ENCODE assay signal across 8 mouse cellular contexts in genomic region chr17:56241541-56242401, GRCm38 (mm10). TPM values are rescaled to one million over a fixed set of nuclear protein-coding genes. Genes with fewer than 3 reads are reported as not detected.
DNase-seq lines count a peak whose midpoint lies in the region; ATAC-seq lines count a peak whose summit lies in the region.

No protein-coding gene starts in this region.

- H3K4me3 ChIP-seq in kidney, embryonic 16.5 days (ENCODE audit: low read length): no peak overlapping the region
- H3K4me3 ChIP-seq in liver, embryonic 11.5 days (ENCODE audit: low read depth, low read length): no peak overlapping the region
- H3K4me3 ChIP-seq in stomach, embryonic 14.5 days (ENCODE audit: low read depth, low read length): no peak overlapping the region

- peak; percentile 88 for DNase-seq in 3T3-L1 (ENCODE audit: low read depth, low spot score)
- DNase-seq in adrenal gland, adult 18-20 months (ENCODE audit: low spot score in 2 of 2): peak; percentile 83 to 91
- peak; percentile 93 for DNase-seq in embryo, embryonic 11 days
- DNase-seq in heart, adult 8-10 months (ENCODE audit: low spot score): peak; percentile 74
- DNase-seq in liver, embryonic 11.5 days (ENCODE audit: low spot score): peak; percentile 88
- DNase-seq in neural tube, embryonic 10.5 days (ENCODE audit: extremely low spot score, low spot score): peak; percentile 94

- peak; percentile 85 for ATAC-seq in kidney, embryonic 16.5 days (ENCODE audit: low FRiP score, low TSS enrichment)
- no peak; the same call in 1 of the 2 replicates for ATAC-seq in liver, embryonic 11.5 days (replicated peaks; ENCODE audit: low FRiP score)
- peak; percentile 65; the same call in 1 of the 2 replicates for ATAC-seq in stomach, embryonic 14.5 days (ENCODE audit: insufficient number of reproducible peaks, insufficient read depth, low FRiP score, low read depth)

- H3K27me3 ChIP-seq in kidney, embryonic 16.5 days (ENCODE audit: insufficient read depth, low read length): peaks cover 8% of the 10 kb centered on the region
- peaks cover 10% of the 10 kb centered on the region for H3K27me3 ChIP-seq in liver, embryonic 11.5 days (replicated peaks; ENCODE audit: control insufficient read depth, insufficient read depth, low read length)
- no peaks in the 10 kb centered on the region for H3K27me3 ChIP-seq in stomach, embryonic 14.5 days (ENCODE audit: control insufficient read depth, insufficient read depth, low read length)

- no peaks in the 10 kb centered on the region for H3K9me3 ChIP-seq in kidney, embryonic 16.5 days (ENCODE audit: low read length)
- no peaks in the 10 kb centered on the region for H3K9me3 ChIP-seq in liver, embryonic 11.5 days (ENCODE audit: control insufficient read depth, low read length)
- no peaks in the 10 kb centered on the region for H3K9me3 ChIP-seq in stomach, embryonic 14.5 days (ENCODE audit: control insufficient read depth, low read depth, low read length)

- no peak overlapping the region for H3K27ac ChIP-seq in kidney, embryonic 16.5 days (ENCODE audit: low read length)
- H3K27ac ChIP-seq in liver, embryonic 11.5 days (ENCODE audit: low read depth, low read length): no peak overlapping the region
- H3K27ac ChIP-seq in stomach, embryonic 14.5 days (ENCODE audit: low read length): no peak overlapping the region

- H3K9ac ChIP-seq in kidney, embryonic 16.5 days (replicated peaks; ENCODE audit: low read length): no peak overlapping the region
- H3K9ac ChIP-seq in liver, embryonic 11.5 days (ENCODE audit: low read depth, low read length): no peak overlapping the region
- H3K9ac ChIP-seq in stomach, embryonic 14.5 days (replicated peaks; ENCODE audit: low read depth, low read length): no peak overlapping the region

- no peaks in the 10 kb centered on the region for H3K36me3 ChIP-seq in kidney, embryonic 16.5 days (ENCODE audit: insufficient read depth, low read length)
- H3K36me3 ChIP-seq in liver, embryonic 11.5 days (ENCODE audit: control insufficient read depth, insufficient read depth, low read length): no peaks in the 10 kb centered on the region
- H3K36me3 ChIP-seq in stomach, embryonic 14.5 days (ENCODE audit: control insufficient read depth, insufficient read depth, low read length): no peaks in the 10 kb centered on the region

- H3K4me1 ChIP-seq in kidney, embryonic 16.5 days (ENCODE audit: insufficient read depth, low read length): no peaks in the 10 kb centered on the region
- H3K4me1 ChIP-seq in liver, embryonic 11.5 days (replicated peaks; ENCODE audit: control insufficient read depth, insufficient read depth, low read length): no peaks in the 10 kb centered on the region
- H3K4me1 ChIP-seq in stomach, embryonic 14.5 days (ENCODE audit: control insufficient read depth, insufficient read depth, low read length): no peaks in the 10 kb centered on the region

- WGBS in kidney, embryonic 16.5 days: 1% methylated on average over 33 of the region's 33 CpGs
- WGBS in liver, embryonic 11.5 days: 2% methylated on average over 33 of the region's 33 CpGs
- under 1% methylated on average over 33 of the region's 33 CpGs for WGBS in stomach, embryonic 14.5 days

- H3K4me2 ChIP-seq in kidney, embryonic 16.5 days (replicated peaks; ENCODE audit: low read depth, low read length): no peak overlapping the region
- H3K4me2 ChIP-seq in liver, embryonic 11.5 days: peak overlapping the region; percentile 28; the same call in 1 of the 2 replicates
- no peak overlapping the region for H3K4me2 ChIP-seq in stomach, embryonic 14.5 days (replicated peaks; ENCODE audit: low read depth, low read length)

RNA-seq across cellular contexts. Expression of gene Fem1a, which starts 14.8 kb away (rescaled TPM):
- 10 to 100 TPM; 29.2 to 30.2 TPM for total RNA-seq in adrenal gland, adult 18-20 months (2021)
- total RNA-seq in heart, adult 8-10 months (2022): 100 to 1,000 TPM; 113 to 131 (median 128) TPM
- polyA plus RNA-seq in kidney, embryonic 16.5 days (2015; fragmentation: Nextera tagmentation; extraction: Ambion mirVana): 14.6 and 15.8 TPM in 2 replicates
- polyA plus RNA-seq in liver, embryonic 11.5 days (2014; fragmentation: Nextera tagmentation; extraction: Ambion mirVana): 14.0 and 15.0 TPM in 2 replicates
- 13.4 and 13.5 TPM in 2 replicates for polyA plus RNA-seq in stomach, embryonic 14.5 days (2014; fragmentation: Nextera tagmentation; extraction: Ambion mirVana)

RNA-seq across cellular contexts. Expression of gene Dpp9, which starts 23.1 kb away (rescaled TPM):
- 10 to 100 TPM; 35.8 to 37.6 TPM for total RNA-seq in adrenal gland, adult 18-20 months (2021)
- total RNA-seq in heart, adult 8-10 months (2022): 10 to 100 TPM; 42.6 to 51.1 (median 46.6) TPM
- polyA plus RNA-seq in kidney, embryonic 16.5 days (2015; fragmentation: Nextera tagmentation; extraction: Ambion mirVana): 45.0 and 46.2 TPM in 2 replicates
- polyA plus RNA-seq in liver, embryonic 11.5 days (2014; fragmentation: Nextera tagmentation; extraction: Ambion mirVana): 38.8 and 39.6 TPM in 2 replicates
- polyA plus RNA-seq in stomach, embryonic 14.5 days (2014; fragmentation: Nextera tagmentation; extraction: Ambion mirVana): 30.2 and 30.5 TPM in 2 replicates

RNA-seq across cellular contexts. Expression of gene Ticam1, which starts 34.8 kb away (rescaled TPM):
- 10 to 100 TPM; 23.1 to 26.7 TPM for total RNA-seq in adrenal gland, adult 18-20 months (2021)
- total RNA-seq in heart, adult 8-10 months (2022): 1 to 10 TPM; 6.9 to 9.5 (median 8.1) TPM
- 7.3 and 10.3 TPM in 2 replicates for polyA plus RNA-seq in kidney, embryonic 16.5 days (2015; fragmentation: Nextera tagmentation; extraction: Ambion mirVana)
- 5.8 and 6.2 TPM in 2 replicates for polyA plus RNA-seq in liver, embryonic 11.5 days (2014; fragmentation: Nextera tagmentation; extraction: Ambion mirVana)
- polyA plus RNA-seq in stomach, embryonic 14.5 days (2014; fragmentation: Nextera tagmentation; extraction: Ambion mirVana): 7.0 and 8.1 TPM in 2 replicates

RNA-seq across cellular contexts. Expression of gene Plin3, which starts 50.9 kb away (rescaled TPM):
- total RNA-seq in adrenal gland, adult 18-20 months (2021): 10 to 100 TPM; 66.0 to 84.7 TPM
- 100 to 1,000 TPM; 172 to 233 (median 219) TPM for total RNA-seq in heart, adult 8-10 months (2022)
- 87.5 and 106 TPM in 2 replicates for polyA plus RNA-seq in kidney, embryonic 16.5 days (2015; fragmentation: Nextera tagmentation; extraction: Ambion mirVana)
- 48.4 and 53.7 TPM in 2 replicates for polyA plus RNA-seq in liver, embryonic 11.5 days (2014; fragmentation: Nextera tagmentation; extraction: Ambion mirVana)
- polyA plus RNA-seq in stomach, embryonic 14.5 days (2014; fragmentation: Nextera tagmentation; extraction: Ambion mirVana): 70.1 and 76.6 TPM in 2 replicates

RNA-seq across cellular contexts. Expression of gene Mydgf, which starts 58.1 kb away (rescaled TPM):
- 10 to 100 TPM; 49.6 to 56.6 TPM for total RNA-seq in adrenal gland, adult 18-20 months (2021)
- total RNA-seq in heart, adult 8-10 months (2022): 10 to 100 TPM; 25.5 to 29.8 (median 27.9) TPM
- polyA plus RNA-seq in kidney, embryonic 16.5 days (2015; fragmentation: Nextera tagmentation; extraction: Ambion mirVana): 102 and 109 TPM in 2 replicates
- 98.7 and 102 TPM in 2 replicates for polyA plus RNA-seq in liver, embryonic 11.5 days (2014; fragmentation: Nextera tagmentation; extraction: Ambion mirVana)
- polyA plus RNA-seq in stomach, embryonic 14.5 days (2014; fragmentation: Nextera tagmentation; extraction: Ambion mirVana): 94.7 and 96.3 TPM in 2 replicates
